Mouse (Mus musculus) megakaryocyte, embryonic 14.5 days (primary cell): Measurements from ENCODE around the gene Slc6a9. TPM values are rescaled to one million over a fixed set of nuclear protein-coding genes. Genes with fewer than 3 reads are reported as not detected.

ENCODE experiments used
- H3K27me3 ChIP-seq: replicated peaks from 2 replicates; pipeline ENCODE3; 2012; ENCODE audit warnings: inconsistent platforms
- H3K36me3 ChIP-seq: replicated peaks from 2 replicates; pipeline ENCODE3; 2012; ENCODE audit warnings: low read length, inconsistent platforms, mixed read lengths
- H3K4me1 ChIP-seq: 2 replicates; pipeline ENCODE4 v1.6.1; 2012; ENCODE audit warnings: inconsistent platforms
- H3K4me3 ChIP-seq: replicated peaks from 2 replicates; pipeline ENCODE3; 2012; ENCODE audit warnings: moderate library complexity, mild to moderate bottlenecking, inconsistent platforms
- H3K9me3 ChIP-seq: 2 replicates; pipeline ENCODE4 v1.6.1; 2012; ENCODE audit warnings: inconsistent platforms
- FLI1 ChIP-seq: IDR thresholded peaks from 2 replicates; pipeline ENCODE4 v1.6.1; 2012; ENCODE audit warnings: low read length, inconsistent platforms, mixed read lengths
- GATA1 ChIP-seq: IDR thresholded peaks from 3 replicates; pipeline ENCODE4 v1.6.1; 2012; ENCODE audit warnings: mixed read lengths, low read length, inconsistent platforms, borderline replicate concordance
- polyA plus RNA-seq: library from polyadenylated mRNA; stranded (reverse); fragments of >175 nt; gene quantifications from 2 replicates; pipeline ENCODE4 v1.2.3, GENCODE M21; 2012; ENCODE audit warnings: low replicate concordance; ENCODE audit not compliant: insufficient read depth

Gene Slc6a9
- polyA plus RNA-seq, 1 experiment = 9.7 TPM

DNA sequence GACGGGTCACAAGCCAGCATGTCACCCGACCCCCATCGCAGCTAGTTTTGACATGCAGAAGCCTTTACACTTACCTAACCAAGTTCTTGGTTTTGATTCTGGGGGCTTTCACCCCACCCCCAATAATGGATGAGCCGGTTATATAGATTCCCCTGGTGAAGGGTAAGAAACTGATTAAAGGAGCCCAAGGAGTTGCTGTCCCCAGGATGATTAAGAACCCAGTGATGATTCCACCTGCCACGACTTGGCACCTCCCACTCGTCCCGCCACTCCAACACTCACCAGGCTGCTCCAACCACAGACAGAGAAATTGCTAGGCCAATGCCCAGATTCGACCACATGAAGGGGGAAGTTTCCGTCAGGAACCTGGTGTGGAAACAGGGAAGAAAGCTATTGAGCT is 51.7 kb downstream of the Slc6a9 start:
- TF ChIP-seq GATA1 (no peak), FLI1 (no peak)
- peak overlapping the region; percentile 96 for H3K4me3 ChIP-seq
- H3K27me3 ChIP-seq = peaks cover 35% of the 10 kb centered on the region
- H3K36me3 ChIP-seq = peaks cover 48% of the 10 kb centered on the region
- peaks cover 49% of the 10 kb centered on the region for H3K4me1 ChIP-seq
- H3K9me3 ChIP-seq = no peaks in the 10 kb centered on the region

DNA sequence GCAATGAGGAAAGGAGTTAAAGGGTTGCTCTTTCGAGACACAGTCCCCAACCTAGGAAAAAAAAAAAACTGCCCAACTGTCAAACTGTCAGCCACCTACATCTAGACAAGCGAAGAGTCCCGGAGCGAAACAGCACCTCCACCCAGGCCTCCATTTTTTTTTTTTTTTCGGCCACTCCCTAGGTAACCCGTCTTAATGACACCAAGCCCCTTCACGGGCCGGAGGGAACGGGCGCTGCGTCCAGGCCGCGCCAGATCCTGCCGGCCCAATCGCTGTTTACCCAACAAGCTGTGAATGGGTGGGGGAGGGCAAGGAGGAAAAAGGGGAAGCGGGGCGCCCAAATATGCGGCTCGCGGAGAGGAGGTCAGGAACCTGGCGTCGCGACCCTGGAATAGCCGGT is 52.3 kb downstream of the Slc6a9 start:
- H3K4me1 ChIP-seq = peaks cover 53% of the 10 kb centered on the region
- peaks cover 48% of the 10 kb centered on the region for H3K36me3 ChIP-seq

DNA sequence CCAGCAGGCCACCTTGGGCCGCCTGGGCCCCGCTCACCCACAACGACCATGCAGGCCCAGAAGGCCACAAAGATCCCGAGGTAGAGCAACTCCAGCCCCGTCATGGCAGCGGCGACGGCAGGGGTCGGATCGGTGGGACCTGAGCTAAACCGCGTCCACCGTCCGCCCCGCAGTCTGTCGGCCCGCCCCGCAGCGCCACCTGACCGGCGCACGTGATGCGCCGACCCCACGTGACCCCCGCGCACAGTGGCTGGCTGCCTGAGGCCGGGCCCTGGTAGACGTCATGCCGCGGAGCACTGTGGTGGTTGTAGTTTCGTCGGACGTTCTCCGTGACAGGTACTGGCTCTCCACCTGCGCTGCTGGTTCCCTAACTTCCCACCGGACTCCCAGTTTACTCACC is 52.8 kb downstream of the Slc6a9 start, which contains the start of gene Atp6v0b:
Atp6v0b (minus strand) TSS at position 201 of the 400 bp plus-strand sequence.
- H3K4me1 ChIP-seq = peaks cover 55% of the 10 kb centered on the region
- H3K27me3 ChIP-seq = peaks cover 24% of the 10 kb centered on the region
- no peaks in the 10 kb centered on the region for H3K9me3 ChIP-seq
- peak within 1 kb of the TSS; percentile 96 for H3K4me3 ChIP-seq
- peaks cover 48% of the 10 kb centered on the region for H3K36me3 ChIP-seq
- TF ChIP-seq GATA1 = no peak
- no peak for TF ChIP-seq FLI1

More for the DNA sequence above, 52.3 kb downstream of the Slc6a9 start:
- Histone ChIP-seq H3K4me3 (peak overlapping the region; percentile 96), H3K27me3 (peaks cover 28% of the 10 kb centered on the region), H3K9me3 (no peaks in the 10 kb centered on the region)
- TF ChIP-seq FLI1 = no peak
- TF ChIP-seq GATA1 = no peak

DNA sequence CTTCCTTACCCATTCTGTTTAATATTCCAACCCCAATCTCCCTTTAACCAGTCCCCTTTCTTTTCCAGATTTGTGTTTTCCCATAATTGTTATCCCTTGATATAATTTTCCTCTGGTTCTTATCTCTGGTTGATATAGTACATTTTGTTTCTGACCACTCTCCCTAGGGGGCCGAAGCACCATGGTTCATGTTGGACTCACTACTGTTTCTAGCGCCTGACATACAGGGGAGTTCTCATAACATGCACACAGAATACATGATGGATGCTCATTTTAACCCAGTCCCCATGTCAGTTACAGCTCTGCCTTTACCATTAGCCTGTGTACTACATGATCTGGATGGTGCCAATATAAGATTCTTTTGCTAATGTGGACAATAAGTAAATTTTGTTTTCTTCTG is 53.6 kb downstream of the Slc6a9 start:
- Histone ChIP-seq H3K36me3 (peaks cover 48% of the 10 kb centered on the region), H3K4me3 (peak overlapping the region; percentile 96), H3K9me3 (no peaks in the 10 kb centered on the region), H3K4me1 (peaks cover 60% of the 10 kb centered on the region), H3K27me3 (peaks cover 16% of the 10 kb centered on the region)
- TF ChIP-seq FLI1 = no peak

DNA sequence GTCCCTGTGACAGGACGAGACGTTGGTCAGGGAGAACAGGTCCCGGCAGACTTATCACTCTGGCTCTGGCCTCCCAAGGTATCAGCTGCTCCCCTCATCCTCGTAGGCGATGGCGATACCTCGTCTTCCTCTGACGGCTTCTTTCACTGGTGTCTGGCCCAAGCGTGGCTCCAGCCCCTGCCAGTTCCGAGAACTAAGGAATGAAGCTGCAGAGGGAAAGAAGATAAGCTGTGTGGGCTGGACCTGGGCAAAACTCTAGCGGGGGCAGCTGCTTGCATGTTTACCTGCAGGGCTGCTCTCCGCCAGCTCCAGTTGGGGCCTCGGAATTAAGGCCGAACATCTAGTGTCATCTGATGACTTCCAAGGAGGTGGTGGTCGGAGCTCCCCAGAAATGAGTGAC is 55.2 kb downstream of the Slc6a9 start:
- H3K27me3 ChIP-seq = peaks cover 1% of the 10 kb centered on the region
- no peak overlapping the region for H3K4me3 ChIP-seq
- H3K9me3 ChIP-seq = no peaks in the 10 kb centered on the region
- H3K36me3 ChIP-seq = peaks cover 50% of the 10 kb centered on the region
- H3K4me1 ChIP-seq = peaks cover 48% of the 10 kb centered on the region
- TF ChIP-seq FLI1 = no peak
- TF ChIP-seq GATA1 = no peak

DNA sequence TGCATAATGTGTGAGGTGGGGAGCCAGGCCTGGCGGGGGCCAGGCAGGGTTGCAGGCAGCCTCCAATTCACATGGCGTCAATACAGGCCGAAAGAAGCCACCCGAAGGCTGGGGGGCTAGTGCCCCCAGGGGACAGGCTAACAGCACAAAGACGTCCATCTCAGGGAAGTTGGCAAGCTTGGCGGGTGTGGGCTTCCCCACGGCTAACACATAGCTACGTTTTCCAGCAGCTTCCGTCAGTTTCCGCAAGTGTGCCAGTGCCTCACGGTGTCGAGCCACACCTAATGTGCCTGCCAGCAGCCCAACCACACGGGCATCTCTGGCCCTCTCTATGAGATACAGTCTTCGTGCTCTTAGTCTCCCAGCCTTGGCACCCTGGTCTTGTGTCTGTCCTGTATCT is 55.7 kb downstream of the Slc6a9 start:
- Histone ChIP-seq H3K4me1 (peaks cover 46% of the 10 kb centered on the region), H3K4me3 (no peak overlapping the region), H3K27me3 (no peaks in the 10 kb centered on the region), H3K9me3 (no peaks in the 10 kb centered on the region), H3K36me3 (peaks cover 50% of the 10 kb centered on the region)
- TF ChIP-seq FLI1 (no peak), GATA1 (no peak)

DNA sequence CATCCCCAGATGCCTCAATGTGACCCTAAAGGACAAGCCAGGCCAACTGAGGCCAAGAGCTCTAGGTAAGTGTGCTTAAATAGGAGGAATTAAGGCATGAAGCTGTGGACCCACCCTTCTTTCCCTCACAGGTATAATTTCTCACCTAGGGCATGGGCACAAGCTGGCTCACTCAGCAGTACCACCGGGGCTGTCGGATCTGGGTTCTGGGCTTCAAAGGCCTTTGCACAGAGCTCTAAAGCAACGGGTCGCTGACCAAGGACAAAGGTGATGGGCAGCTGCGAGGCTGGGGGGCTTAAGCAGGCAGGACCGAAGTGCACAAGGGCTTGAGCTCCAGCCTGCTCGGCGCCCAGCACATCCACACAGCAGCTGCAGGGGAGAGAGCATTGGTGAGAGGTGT is 56.4 kb downstream of the Slc6a9 start:
- H3K4me3 ChIP-seq = peak overlapping the region; percentile 99
- TF ChIP-seq GATA1 (no peak), FLI1 (no peak)
- no peaks in the 10 kb centered on the region for H3K27me3 ChIP-seq
- peaks cover 50% of the 10 kb centered on the region for H3K36me3 ChIP-seq
- H3K9me3 ChIP-seq = no peaks in the 10 kb centered on the region
- H3K4me1 ChIP-seq = peaks cover 39% of the 10 kb centered on the region

DNA sequence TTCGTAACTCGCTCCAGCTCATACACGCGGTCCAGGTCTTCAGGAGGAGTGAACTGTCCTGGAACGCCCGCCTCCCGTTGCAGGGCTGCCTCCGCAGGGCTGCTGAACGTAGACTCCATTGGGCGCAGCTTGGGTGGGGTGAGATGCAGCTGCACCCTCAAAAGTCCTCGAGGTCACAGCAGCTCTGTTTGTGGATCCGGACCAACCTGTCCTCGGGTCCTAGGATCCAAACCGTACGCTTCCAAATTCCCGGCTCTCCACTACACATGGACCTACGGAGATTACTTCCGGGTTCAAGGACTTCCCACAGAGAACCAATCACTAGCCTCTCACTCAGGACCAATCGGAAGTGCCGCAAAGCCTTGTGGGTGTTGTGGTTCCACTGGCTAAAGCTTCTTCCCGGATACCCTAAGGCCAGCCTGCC is 57.4 kb downstream of the Slc6a9 start, which contains the start of gene Dph2:
Dph2 (minus strand) TSS at position 295 of the 424 bp plus-strand sequence.
- no peaks in the 10 kb centered on the region for H3K9me3 ChIP-seq
- H3K4me1 ChIP-seq = peaks cover 31% of the 10 kb centered on the region
- peaks cover 55% of the 10 kb centered on the region for H3K36me3 ChIP-seq
- H3K27me3 ChIP-seq = no peaks in the 10 kb centered on the region
- no peak for TF ChIP-seq FLI1
- TF ChIP-seq GATA1 = no peak
- peak within 1 kb of the TSS; percentile 99 for H3K4me3 ChIP-seq

DNA sequence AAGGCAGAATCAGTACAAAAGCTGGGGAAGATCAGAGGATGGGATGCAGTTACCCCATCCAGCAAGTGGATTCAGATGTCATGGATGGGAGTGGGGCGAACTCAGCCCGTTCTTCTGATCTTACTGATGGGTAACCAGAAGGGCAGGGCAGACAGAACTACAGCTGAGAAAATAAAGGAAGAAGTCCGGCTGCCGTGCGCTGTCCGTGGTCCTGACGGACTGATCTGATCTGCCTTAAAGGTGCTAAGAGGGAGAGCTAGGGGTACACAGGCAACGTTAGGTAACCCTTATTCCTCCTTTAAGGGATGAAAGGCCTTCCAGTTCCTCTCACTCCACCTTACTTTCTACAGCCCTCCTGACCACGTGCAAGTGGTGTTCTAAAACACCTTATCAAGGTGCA is 59.1 kb downstream of the Slc6a9 start:
- H3K4me1 ChIP-seq = peaks cover 26% of the 10 kb centered on the region
- H3K4me3 ChIP-seq = no peak overlapping the region
- H3K27me3 ChIP-seq = no peaks in the 10 kb centered on the region
- TF ChIP-seq GATA1 = no peak
- no peak for TF ChIP-seq FLI1
- no peaks in the 10 kb centered on the region for H3K9me3 ChIP-seq
- H3K36me3 ChIP-seq = peaks cover 71% of the 10 kb centered on the region

DNA sequence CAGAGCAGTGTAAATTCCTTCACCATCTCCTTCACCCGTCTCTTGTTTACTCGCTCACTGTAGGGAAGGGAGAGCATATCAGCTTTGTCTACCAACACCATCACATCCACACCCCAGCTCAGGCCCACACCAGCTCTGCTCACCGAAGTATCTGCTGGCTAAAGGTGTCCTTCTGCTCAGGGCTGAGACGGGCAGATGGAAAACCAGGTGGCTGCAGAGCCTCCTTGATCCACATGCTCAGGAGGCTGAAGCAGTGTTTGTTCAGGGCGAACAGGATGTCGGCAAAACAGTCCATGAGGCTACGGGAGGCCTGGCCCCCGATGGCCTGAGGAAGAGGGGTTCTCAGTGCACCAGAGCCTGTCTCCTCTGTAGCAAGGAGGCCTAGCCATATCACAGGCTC is 60.3 kb downstream of the Slc6a9 start:
- Histone ChIP-seq H3K36me3 (peaks cover 73% of the 10 kb centered on the region), H3K27me3 (no peaks in the 10 kb centered on the region), H3K9me3 (no peaks in the 10 kb centered on the region), H3K4me3 (no peak overlapping the region), H3K4me1 (peaks cover 25% of the 10 kb centered on the region)
- TF ChIP-seq GATA1 = no peak
- no peak for TF ChIP-seq FLI1

DNA sequence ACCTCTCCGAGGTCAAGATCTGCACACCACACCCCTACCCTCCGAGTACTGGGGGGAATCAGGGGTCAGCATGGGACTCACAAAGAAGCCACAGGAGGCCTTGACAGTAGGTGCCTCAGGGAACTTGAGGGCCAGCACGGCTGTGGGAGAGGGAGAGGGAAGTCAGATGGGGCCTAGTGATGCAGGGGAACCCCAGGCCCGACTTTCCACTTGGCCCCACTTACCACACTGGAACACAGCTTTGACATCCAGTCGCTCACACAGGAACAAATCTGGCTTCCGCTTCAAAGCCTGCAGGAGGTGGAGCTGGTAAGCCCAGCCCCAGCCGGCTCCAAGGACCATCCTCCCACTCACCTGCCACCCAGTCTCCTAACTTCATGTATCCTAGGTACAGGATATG is 61.0 kb downstream of the Slc6a9 start:
- no peak overlapping the region for H3K4me3 ChIP-seq
- no peaks in the 10 kb centered on the region for H3K27me3 ChIP-seq
- H3K36me3 ChIP-seq = peaks cover 73% of the 10 kb centered on the region
- TF ChIP-seq FLI1 (no peak), GATA1 (no peak)
- H3K9me3 ChIP-seq = no peaks in the 10 kb centered on the region
- peaks cover 23% of the 10 kb centered on the region for H3K4me1 ChIP-seq
